ENCODE assay signal across 21 mouse cellular contexts in genomic region chr9:32302501-32303150, GRCm38 (mm10). TPM values are rescaled to one million over a fixed set of nuclear protein-coding genes. Genes with fewer than 3 reads are reported as not detected.
A peak's percentile ranks its signal among the peaks of the same experiment; 100 is the strongest.
DNase-seq lines count a peak whose midpoint lies in the region; ATAC-seq and TF ChIP-seq lines count a peak whose summit lies in the region.
"Had no signal": no experiment of that assay in that cellular context is flagged by ENCODE, and none has a peak within 500 bp of the region (broad histone marks: within the 10 kb centered on the region; RNA-seq: fewer than 3 reads in every experiment).

No protein-coding gene starts in this region.

- no peaks in the 10 kb centered on the region for H3K4me1 ChIP-seq in midbrain, embryonic 11.5 days (ENCODE audit: control insufficient read depth, insufficient read depth, low read length)
- H3K4me1 ChIP-seq in midbrain, embryonic 10.5 days, result peaks cover 9% of the 10 kb centered on the region; the same call in 1 of the 2 replicates
- H3K4me1 ChIP-seq in hindbrain, embryonic 15.5 days (replicated peaks), result peaks cover 9% of the 10 kb centered on the region
- no peaks in the 10 kb centered on the region for H3K4me1 ChIP-seq in midbrain, embryonic 16.5 days (ENCODE audit: control insufficient read depth, insufficient read depth, low read length)
- no peaks in the 10 kb centered on the region for H3K4me1 ChIP-seq in stomach, postnatal 0 days (replicated peaks; ENCODE audit: control insufficient read depth, insufficient read depth)
- H3K4me1 ChIP-seq: embryonic facial prominence, embryonic 12.5 days; limb, embryonic 13.5 days; liver, embryonic 15.5 days had no signal

- TF ChIP-seq EP300 in stomach, postnatal 0 days (optimal IDR thresholded peaks at IDR 0.05), result no peak

- no peaks in the 10 kb centered on the region for H3K9me3 ChIP-seq in midbrain, embryonic 11.5 days (ENCODE audit: control insufficient read depth, low read length)
- no peaks in the 10 kb centered on the region for H3K9me3 ChIP-seq in midbrain, embryonic 10.5 days (replicated peaks)
- H3K9me3 ChIP-seq in hindbrain, embryonic 15.5 days, result no peaks in the 10 kb centered on the region
- H3K9me3 ChIP-seq in midbrain, embryonic 16.5 days (replicated peaks; ENCODE audit: control insufficient read depth, low read length, poor library complexity, severe bottlenecking), result no peaks in the 10 kb centered on the region
- no peaks in the 10 kb centered on the region for H3K9me3 ChIP-seq in stomach, postnatal 0 days (ENCODE audit: control insufficient read depth, low read length)
- H3K9me3 ChIP-seq: embryonic facial prominence, embryonic 12.5 days; limb, embryonic 13.5 days; liver, embryonic 15.5 days had no signal

- no peak overlapping the region for H3K4me2 ChIP-seq in midbrain, embryonic 11.5 days
- 0 out of 2 replicates have a peak overlapping the region, but pooled peaks have one; percentile 9 for H3K4me2 ChIP-seq in hindbrain, embryonic 15.5 days
- no peak overlapping the region for H3K4me2 ChIP-seq in midbrain, embryonic 16.5 days (ENCODE audit: low read length)
- H3K4me2 ChIP-seq in stomach, postnatal 0 days (replicated peaks; ENCODE audit: low read depth), result no peak overlapping the region
- H3K4me2 ChIP-seq: embryonic facial prominence, embryonic 12.5 days; limb, embryonic 13.5 days; liver, embryonic 15.5 days had no signal

- H3K36me3 ChIP-seq in midbrain, embryonic 11.5 days (ENCODE audit: control insufficient read depth, insufficient read depth, low read length), result no peaks in the 10 kb centered on the region
- H3K36me3 ChIP-seq in midbrain, embryonic 10.5 days, result no peaks in the 10 kb centered on the region
- no peaks in the 10 kb centered on the region for H3K36me3 ChIP-seq in hindbrain, embryonic 15.5 days
- H3K36me3 ChIP-seq in midbrain, embryonic 16.5 days (ENCODE audit: control insufficient read depth, insufficient read depth, low read length), result no peaks in the 10 kb centered on the region
- no peaks in the 10 kb centered on the region for H3K36me3 ChIP-seq in stomach, postnatal 0 days (ENCODE audit: control insufficient read depth, insufficient read depth, low read length)
- H3K36me3 ChIP-seq: embryonic facial prominence, embryonic 12.5 days; limb, embryonic 13.5 days; liver, embryonic 15.5 days had no signal

- DNase-seq in midbrain, embryonic 11.5 days (ENCODE audit: low spot score, missing footprints), result peak; percentile 86
- no peak for DNase-seq in midbrain, embryonic 10.5 days (ENCODE audit: low spot score)
- DNase-seq in stomach, postnatal 0 days (ENCODE audit: low spot score), result no peak
- no peak for DNase-seq in urinary bladder, postnatal 36 days (ENCODE audit: low spot score in 2 of 2)
- DNase-seq in frontal cortex, postnatal 14 days (ENCODE audit: low spot score in 2 of 2), result no peak
- no peak for DNase-seq in right cerebral cortex, adult 2 months (ENCODE audit: low spot score in 2 of 2)
- DNase-seq: cerebellum, postnatal 14 days; gastrocnemius, adult 2 months; heart, adult 18-20 months; kidney, adult 8-10 months; kidney, postnatal 36 days; layer of hippocampus, adult 9-11 months; right cerebral cortex, postnatal 4 days; thymus, postnatal 36 days had no signal

- H3K4me3 ChIP-seq in midbrain, embryonic 11.5 days (ENCODE audit: low read depth, low read length), result no peak overlapping the region
- no peak overlapping the region for H3K4me3 ChIP-seq in midbrain, embryonic 10.5 days
- no peak overlapping the region for H3K4me3 ChIP-seq in hindbrain, embryonic 15.5 days
- no peak overlapping the region for H3K4me3 ChIP-seq in midbrain, embryonic 16.5 days (ENCODE audit: low read depth, low read length)
- H3K4me3 ChIP-seq in stomach, postnatal 0 days (ENCODE audit: low read depth, low read length), result no peak overlapping the region
- H3K4me3 ChIP-seq: embryonic facial prominence, embryonic 12.5 days; gastrocnemius, adult 2 months; limb, embryonic 13.5 days; liver, embryonic 15.5 days; megakaryocyte, embryonic 14.5 days had no signal

- TF ChIP-seq CTCF in stomach, postnatal 0 days (IDR thresholded peaks at IDR 0.05; ENCODE audit: low read depth), result no peak

- H3K27ac ChIP-seq in midbrain, embryonic 11.5 days (ENCODE audit: low read depth, low read length), result no peak overlapping the region
- no peak overlapping the region for H3K27ac ChIP-seq in midbrain, embryonic 10.5 days (replicated peaks)
- peak overlapping the region; percentile 11; the same call in 1 of the 2 replicates for H3K27ac ChIP-seq in hindbrain, embryonic 15.5 days (replicated peaks)
- H3K27ac ChIP-seq in midbrain, embryonic 16.5 days (ENCODE audit: low read length), result no peak overlapping the region
- no peak overlapping the region for H3K27ac ChIP-seq in stomach, postnatal 0 days (replicated peaks)
- H3K27ac ChIP-seq: embryonic facial prominence, embryonic 12.5 days; gastrocnemius, adult 2 months; limb, embryonic 13.5 days; liver, embryonic 15.5 days had no signal

- 68% methylated on average over 13 of the region's 13 CpGs for WGBS in midbrain, embryonic 11.5 days
- 82% methylated on average over 13 of the region's 13 CpGs for WGBS in midbrain, embryonic 10.5 days
- WGBS in hindbrain, embryonic 15.5 days, result 25% methylated on average over 13 of the region's 13 CpGs
- WGBS in midbrain, embryonic 16.5 days, result 47% methylated on average over 13 of the region's 13 CpGs
- WGBS in stomach, postnatal 0 days, result 60% methylated on average over 13 of the region's 13 CpGs

- ATAC-seq in midbrain, embryonic 11.5 days (ENCODE audit: low FRiP score), result peak; percentile 75
- ATAC-seq in hindbrain, embryonic 15.5 days (ENCODE audit: low FRiP score, low read depth), result peak; percentile 63; the same call in 1 of the 2 replicates
- peak; percentile 39; the same call in 1 of the 2 replicates for ATAC-seq in midbrain, embryonic 16.5 days
- 0 out of 2 replicates have a peak, but pooled peaks have one; percentile 12 for ATAC-seq in stomach, postnatal 0 days (ENCODE audit: low FRiP score, low TSS enrichment)
- ATAC-seq: lung, postnatal 0 days had no signal

- H3K9ac ChIP-seq in midbrain, embryonic 11.5 days (ENCODE audit: low read length), result no peak overlapping the region
- H3K9ac ChIP-seq in hindbrain, embryonic 15.5 days, result no peak overlapping the region
- H3K9ac ChIP-seq in midbrain, embryonic 16.5 days (ENCODE audit: low read depth, low read length), result no peak overlapping the region
- H3K9ac ChIP-seq in stomach, postnatal 0 days (ENCODE audit: low read length), result no peak overlapping the region
- H3K9ac ChIP-seq: embryonic facial prominence, embryonic 12.5 days; limb, embryonic 13.5 days; liver, embryonic 15.5 days had no signal

- no peaks in the 10 kb centered on the region for H3K27me3 ChIP-seq in midbrain, embryonic 11.5 days (ENCODE audit: control insufficient read depth, insufficient read depth, low read length)
- H3K27me3 ChIP-seq in midbrain, embryonic 10.5 days (ENCODE audit: low read depth, poor library complexity, severe bottlenecking), result no peaks in the 10 kb centered on the region
- H3K27me3 ChIP-seq in hindbrain, embryonic 15.5 days, result no peaks in the 10 kb centered on the region
- H3K27me3 ChIP-seq in midbrain, embryonic 16.5 days (ENCODE audit: control insufficient read depth, insufficient read depth, low read depth, low read length), result no peaks in the 10 kb centered on the region
- no peaks in the 10 kb centered on the region for H3K27me3 ChIP-seq in stomach, postnatal 0 days (ENCODE audit: control insufficient read depth, insufficient read depth, low read length)
- H3K27me3 ChIP-seq: embryonic facial prominence, embryonic 12.5 days; limb, embryonic 13.5 days; liver, embryonic 15.5 days had no signal

RNA-seq across cellular contexts. Expression of gene Kcnj5, which starts 41.5 kb away (rescaled TPM):
- 0.17 and 0.33 TPM in 2 replicates for polyA plus RNA-seq in midbrain, embryonic 11.5 days (2014; fragmentation: Nextera tagmentation; extraction: Ambion mirVana)
- 0.20 and 0.36 TPM in 2 replicates for polyA plus RNA-seq in midbrain, embryonic 10.5 days (2016; fragmentation: Nextera tagmentation; extraction: Ambion mirVana)
- 0.52 and 0.77 TPM in 2 replicates for polyA plus RNA-seq in hindbrain, embryonic 15.5 days (2015; fragmentation: Nextera tagmentation; extraction: Ambion mirVana)
- 1.7 and 2.6 TPM in 2 replicates for polyA plus RNA-seq in midbrain, embryonic 16.5 days (2015; fragmentation: Nextera tagmentation; extraction: Ambion mirVana)
- polyA plus RNA-seq in stomach, postnatal 0 days (2015; fragmentation: Nextera tagmentation; extraction: Ambion mirVana), result 0.04 TPM in 2 replicates

Comparison
In these comparisons a context has a peak if more than half of its experiments do, and no peak if none do; other contexts are left out.
1. ATAC-seq: peak in every context shown above with its lines; median percentile 75 in midbrain, embryonic 11.5 days; 63 in hindbrain, embryonic 15.5 days; 39 in midbrain, embryonic 16.5 days; 12 in stomach, postnatal 0 days.